Mouse (Mus musculus) CH12.LX (cell line): Measurements from ENCODE around the gene Dgkh. TPM values are rescaled to one million over a fixed set of nuclear protein-coding genes. Genes with fewer than 3 reads are reported as not detected.
A peak's percentile ranks its signal among the peaks of the same experiment; 100 is the strongest.
"Not testable (repeated sequence)": the region's sequence is repeated elsewhere in the genome, so short reads cannot be mapped to it uniquely, and the experiment has no call there.

Experiments used
- DNase-seq: peaks from one replicate; pipeline ENCODE4 v3.0.0-alpha.2; 2013; ENCODE audit errors: extremely low read depth
- H3K27ac ChIP-seq: 2 replicates; pipeline ENCODE4 v1.5.1; 2012; ENCODE audit warnings: low read depth, mild to moderate bottlenecking, control low read depth, moderate library complexity; ENCODE audit not compliant: insufficient read depth
- H3K27me3 ChIP-seq: replicated peaks from 2 replicates; pipeline ENCODE3; 2012; ENCODE audit warnings: inconsistent platforms
- H3K36me3 ChIP-seq, 2 experiments: replicated peaks in 1 of 2; 2 replicates each; pipeline versions ENCODE3 to v1.6.1; 2012; ENCODE audit warnings: inconsistent platforms in 1 of 2, low read length in 1 of 2, mild to moderate bottlenecking in 1 of 2, mixed read lengths in 1 of 2, moderate library complexity in 1 of 2; ENCODE audit not compliant: control insufficient read depth in 1 of 2, insufficient read depth in 1 of 2
- H3K4me1 ChIP-seq, 2 experiments: 2 replicates each; pipeline ENCODE4 v1.6.1; 2012; ENCODE audit warnings: inconsistent platforms in 1 of 2, moderate library complexity in 1 of 2; ENCODE audit not compliant: insufficient read depth in 2 of 2, control insufficient read depth in 1 of 2
- H3K4me2 ChIP-seq: 2 replicates; pipeline ENCODE4 v1.6.1; 2012; ENCODE audit warnings: low read depth, mild to moderate bottlenecking, control low read depth; ENCODE audit not compliant: poor library complexity, insufficient read depth, severe bottlenecking
- H3K4me3 ChIP-seq, 3 experiments: fragments of 150-350 bp in 1 of 3; sonication (generic) in 1 of 3; replicated peaks in 1 of 3; 2 replicates each; pipeline versions ENCODE3 to v1.5.1; 2011 to 2012; ENCODE audit warnings: low read depth in 2 of 3, low read length in 2 of 3, mild to moderate bottlenecking in 2 of 3, moderate library complexity in 2 of 3, control low read depth in 1 of 3, improper control_type of control experiment in 1 of 3, inconsistent platforms in 1 of 3, mixed read lengths in 1 of 3; ENCODE audit not compliant: poor library complexity in 1 of 3
- H3K79me2 ChIP-seq: replicated peaks from 2 replicates; pipeline ENCODE4 v1.6.1; 2012; ENCODE audit warnings: mild to moderate bottlenecking, moderate library complexity; ENCODE audit not compliant: control insufficient read depth, poor library complexity, insufficient read depth, severe bottlenecking; ENCODE audit errors: extremely low read depth
- H3K9ac ChIP-seq: 2 replicates; pipeline ENCODE4 v1.6.1; 2012; ENCODE audit warnings: low read depth, mild to moderate bottlenecking, control low read depth, moderate library complexity; ENCODE audit not compliant: insufficient read depth
- H3K9me3 ChIP-seq: replicated peaks from 2 replicates; pipeline ENCODE3; 2012; ENCODE audit warnings: low read length, inconsistent platforms, mixed read lengths
- BHLHE40 ChIP-seq: IDR thresholded peaks from 2 replicates; pipeline ENCODE4 v1.6.1; 2011; ENCODE audit warnings: mild to moderate bottlenecking, low read depth, low read length, improper control_type of control experiment
- E2F4 ChIP-seq: IDR thresholded peaks from 2 replicates; pipeline ENCODE4 v1.6.1; 2011; ENCODE audit warnings: low read depth, low read length, improper control_type of control experiment; ENCODE audit not compliant: insufficient replicate concordance
- EP300 ChIP-seq: IDR thresholded peaks from 2 replicates; pipeline ENCODE4 v1.6.1; 2011; ENCODE audit warnings: low read length, improper control_type of control experiment
- ETS1 ChIP-seq: conservative IDR thresholded peaks from 2 replicates; pipeline ENCODE4 v1.6.1; 2012; ENCODE audit warnings: low read depth, mild to moderate bottlenecking, inconsistent platforms, low read length, improper control_type of control experiment, moderate library complexity
- IRF4 ChIP-seq: IDR thresholded peaks from 2 replicates; pipeline ENCODE4 v1.6.1; 2014; ENCODE audit warnings: low read depth, mild to moderate bottlenecking, inconsistent platforms, low read length, improper control_type of control experiment
- JUND ChIP-seq: conservative IDR thresholded peaks from 2 replicates; pipeline ENCODE4 v1.6.1; 2011; ENCODE audit warnings: low read depth, low read length, improper control_type of control experiment
- MXI1 ChIP-seq: IDR thresholded peaks from 2 replicates; pipeline ENCODE4 v1.6.1; 2011; ENCODE audit warnings: mild to moderate bottlenecking, low read depth, low read length, improper control_type of control experiment
- RAD21 ChIP-seq: IDR thresholded peaks from 2 replicates; pipeline ENCODE4 v1.6.1; 2011; ENCODE audit warnings: low read depth, mild to moderate bottlenecking, low read length, improper control_type of control experiment, moderate library complexity
- SIN3A ChIP-seq: IDR thresholded peaks from 2 replicates; pipeline ENCODE4 v1.6.1; 2012; ENCODE audit warnings: low read length, improper control_type of control experiment, inconsistent platforms
- ZNF384 ChIP-seq: IDR thresholded peaks from 2 replicates; pipeline ENCODE4 v1.6.1; 2012; ENCODE audit warnings: low read depth, low read length, improper control_type of control experiment, inconsistent platforms
- dilution Hi-C: fragments of 300-500 bp; cut with MboI; formaldehyde crosslinking; loops from 2 replicates; pipeline ENCODE4 v1.14.3; 2020; ENCODE audit warnings: low sequenced_read_pairs; ENCODE audit not compliant: extremely low pct_unique_long_range_greater_than_20kb, extremely low pct_ligation_motif_present
- in situ Hi-C: fragments of 300-500 bp; cut with MboI; formaldehyde crosslinking; loops from 3 replicates; pipeline ENCODE4 v1.14.3; 2019; ENCODE audit warnings: low sequenced_read_pairs, low pct_ligation_motif_present, low pct_unique_long_range_greater_than_20kb, mixed read lengths
- polyA plus RNA-seq: library from polyadenylated mRNA; unstranded; fragments of >175 nt; gene quantifications from 2 replicates; pipeline ENCODE4 v1.2.1, GENCODE M21; 2012; ENCODE audit warnings: low read depth; ENCODE audit not compliant: insufficient read length
- total RNA-seq, 2 experiments: library from RNA; depleted of rRNA; stranded (reverse); fragments of 300-350 nt in 1 of 2; fragments of >200 nt in 1 of 2; gene quantifications; 2 replicates each; pipeline ENCODE4 v1.2.3; 2012 to 2014

The Dgkh gene
- total and polyA plus RNA-seq, 3 experiments: 0.83 to 3.3 (median 2.4) TPM

GRCm38 (mm10) chr14:78734203-78734602 lies 1.6 kb upstream of the Dgkh start:
- H3K9ac ChIP-seq, H3K4me3 ChIP-seq, H3K79me2 ChIP-seq, H3K36me3 ChIP-seq, dilution Hi-C loops, H3K9me3 ChIP-seq, DNase-seq, H3K27ac ChIP-seq, in situ Hi-C loops, H3K27me3 ChIP-seq: not testable (repeated sequence)
- Histone ChIP-seq H3K4me1 (peaks cover 7 to 32% of the 10 kb centered on the region in 2 experiments), H3K4me2 (peak overlapping the region; percentile 91)
- TF ChIP-seq ETS1: peak; percentile 47; the same call in 1 of the 2 replicates
- peak; percentile 76 for TF ChIP-seq ZNF384
- TF ChIP-seq MXI1: peak; percentile 47; the same call in 1 of the 2 replicates

DNA sequence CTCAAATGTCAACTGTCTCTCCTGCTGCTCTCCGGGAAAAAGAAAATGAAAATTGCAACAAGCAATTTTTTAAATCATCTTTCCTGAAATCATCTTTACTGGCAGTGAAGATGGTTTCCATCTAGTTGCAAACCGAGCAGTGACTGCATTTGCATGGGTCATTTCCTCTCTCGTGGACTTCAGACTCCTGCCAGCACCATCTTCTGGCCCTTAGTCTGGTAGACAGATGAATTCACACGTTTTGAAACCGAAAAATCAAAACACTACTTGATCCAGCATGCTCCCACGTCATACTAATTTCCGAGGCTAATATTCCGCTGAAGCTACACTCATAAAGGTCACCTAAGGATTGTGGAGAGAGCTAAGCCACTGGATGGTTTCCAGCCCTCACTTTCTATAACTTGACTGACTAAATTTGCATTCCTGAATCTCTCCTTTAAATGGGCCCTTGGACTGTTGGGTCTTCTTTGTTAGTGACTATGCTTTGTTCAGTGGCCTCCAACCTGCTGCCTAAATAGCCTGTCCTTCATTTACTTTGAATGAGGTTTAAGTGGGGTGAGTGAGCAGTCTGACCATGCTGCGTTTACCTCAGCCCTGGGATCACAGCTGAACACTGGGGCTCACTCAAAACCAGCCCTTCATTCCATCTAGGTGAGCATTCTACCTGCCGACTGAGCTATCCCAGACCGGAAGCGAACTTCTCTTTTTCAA lies 945 bp upstream of the Dgkh start:
- no peak; the same call in 1 of the 2 replicates for TF ChIP-seq RAD21
- peak; percentile 47; the same call in 1 of the 2 replicates for TF ChIP-seq IRF4
- TF ChIP-seq EP300: peak; percentile 33; the same call in 1 of the 2 replicates
- TF ChIP-seq MXI1: peak; percentile 5; the same call in 1 of the 2 replicates
- 0 out of 2 replicates have a peak, but pooled peaks have one; percentile 17 for TF ChIP-seq SIN3A
- TF ChIP-seq JUND: no peak
- TF ChIP-seq BHLHE40: peak; percentile 81
- peak; percentile 26 for TF ChIP-seq ETS1
- TF ChIP-seq E2F4: no peak
- TF ChIP-seq, all 38 proteins: peak for 6
- H3K27me3 ChIP-seq: no peaks in the 10 kb centered on the region
- peak overlapping the region in 1 of 3 experiments; percentile 95 for H3K4me3 ChIP-seq
- in situ Hi-C loops (no loop called here), dilution Hi-C loops (no loop called here)
- H3K79me2 ChIP-seq: no peaks in the 10 kb centered on the region
- no peak for DNase-seq
- no peaks in the 10 kb centered on the region for H3K9me3 ChIP-seq
- no peaks in the 10 kb centered on the region for H3K36me3 ChIP-seq
- no peak overlapping the region for H3K27ac ChIP-seq
- H3K9ac ChIP-seq: peak overlapping the region; percentile 82; the same call in 1 of the 2 replicates
- H3K4me2 ChIP-seq: peak overlapping the region; percentile 91
- H3K4me1 ChIP-seq: peaks cover 7 to 32% of the 10 kb centered on the region in 2 experiments
